Mouse (Mus musculus) cerebellum, adult 2 months (tissue): ENCODE results near the gene Mafk. TPM values are rescaled to one million over a fixed set of nuclear protein-coding genes. Genes with fewer than 3 reads are reported as not detected.

Experiments
- DNase-seq, 2 experiments: peaks; one replicate each; pipeline ENCODE4 v3.0.0; 2021
- H3K27ac ChIP-seq: fragments of 200-500 bp; 2 replicates; pipeline ENCODE4 v1.5.1; 2012; ENCODE audit warnings: low read length, control low read depth, inconsistent platforms; ENCODE audit not compliant: insufficient read depth
- H3K27me3 ChIP-seq: fragments of 200-500 bp; 2 replicates; pipeline ENCODE4 v1.6.1; 2012; ENCODE audit warnings: inconsistent platforms, mild to moderate bottlenecking, low read length, moderate library complexity; ENCODE audit not compliant: control insufficient read depth, insufficient read depth
- H3K4me1 ChIP-seq: fragments of 200-500 bp; 2 replicates; pipeline ENCODE4 v1.6.1; 2011; ENCODE audit warnings: low read length; ENCODE audit not compliant: control insufficient read depth, insufficient read depth
- H3K4me3 ChIP-seq: fragments of 200-500 bp; replicated peaks from 2 replicates; pipeline ENCODE3; 2011; ENCODE audit warnings: mild to moderate bottlenecking, low read depth, low read length, control low read depth; ENCODE audit not compliant: insufficient read depth
- CTCF ChIP-seq: fragments of 200-500 bp; IDR thresholded peaks from 2 replicates; pipeline ENCODE4 v1.5.1; 2011; ENCODE audit warnings: low read depth, mild to moderate bottlenecking, control low read depth, low read length, moderate library complexity, borderline replicate concordance; ENCODE audit not compliant: insufficient read depth
- POLR2A ChIP-seq: fragments of 200-500 bp; IDR thresholded peaks from 2 replicates; pipeline ENCODE4 v1.6.1; 2011; ENCODE audit warnings: low read length, control low read depth, borderline replicate concordance; ENCODE audit not compliant: insufficient read depth
- WGBS: fragments of 180-500 bp; shearing (Covaris S2); methylation state at CpG from one replicate; pipeline ENCODE4 v1.1.7; 2018; 5-methylcytosine and 5-hydroxymethylcytosine counted together
- polyA plus RNA-seq: library from polyadenylated mRNA; depleted of rRNA; stranded (reverse); fragments of >200 nt; gene quantifications from 2 replicates; pipeline ENCODE4 v1.2.3, GENCODE M21; 2012

Mafk gene
- polyA plus RNA-seq, 1 experiment: 7.8 TPM

GRCm38 (mm10) chr5:139804107-139804551, 12.8 kb downstream of the Mafk start:
- no peaks in the 10 kb centered on the region for H3K4me1 ChIP-seq
- DNase-seq: no peak
- WGBS: 12% methylated on average over 6 of the region's 6 CpGs
- TF ChIP-seq POLR2A (no peak), CTCF (no peak)
- no peaks in the 10 kb centered on the region for H3K27me3 ChIP-seq
- H3K27ac ChIP-seq: no peak overlapping the region
- no peak overlapping the region for H3K4me3 ChIP-seq

GRCm38 (mm10) chr5:139804573-139805111, 13.3 kb downstream of the Mafk start:
- Histone ChIP-seq H3K27ac (no peak overlapping the region), H3K4me3 (no peak overlapping the region), H3K4me1 (no peaks in the 10 kb centered on the region), H3K27me3 (no peaks in the 10 kb centered on the region)
- DNase-seq: no peak
- WGBS: 90% methylated on average over 11 of the region's 11 CpGs
- TF ChIP-seq CTCF (no peak), POLR2A (no peak)

- H3K27me3 ChIP-seq: no peaks in the 10 kb centered on the region
- no peak for DNase-seq
- 89% methylated on average over 8 of the region's 8 CpGs for WGBS
- H3K4me3 ChIP-seq: no peak overlapping the region
- H3K4me1 ChIP-seq: no peaks in the 10 kb centered on the region
- H3K27ac ChIP-seq: no peak overlapping the region
- TF ChIP-seq POLR2A (no peak), CTCF (no peak)
These were observed 14.6 kb downstream of the Mafk start for GRCm38 (mm10) chr5:139805924-139806323.

GRCm38 (mm10) chr5:139809397-139809796, 18.1 kb downstream of the Mafk start:
- WGBS: 54% methylated on average over 4 of the region's 4 CpGs
- no peak for DNase-seq
- Histone ChIP-seq H3K4me3 (no peak overlapping the region), H3K4me1 (no peaks in the 10 kb centered on the region), H3K27me3 (no peaks in the 10 kb centered on the region), H3K27ac (no peak overlapping the region)
- no peak for TF ChIP-seq CTCF
- no peak for TF ChIP-seq POLR2A

GRCm38 (mm10) chr5:139811677-139812397, 20.5 kb downstream of the Mafk start:
- H3K27me3 ChIP-seq: no peaks in the 10 kb centered on the region
- no peak overlapping the region for H3K4me3 ChIP-seq
- no peak for DNase-seq
- WGBS: 75% methylated on average over 15 of the region's 15 CpGs
- no peak overlapping the region for H3K27ac ChIP-seq
- H3K4me1 ChIP-seq: no peaks in the 10 kb centered on the region
- TF ChIP-seq CTCF (no peak), POLR2A (no peak)

- DNase-seq: no peak
- WGBS: 31% methylated on average over 20 of the region's 20 CpGs
- H3K4me3 ChIP-seq: no peak overlapping the region
These were observed 21.2 kb downstream of the Mafk start for GRCm38 (mm10) chr5:139812398-139813125.

DNA sequence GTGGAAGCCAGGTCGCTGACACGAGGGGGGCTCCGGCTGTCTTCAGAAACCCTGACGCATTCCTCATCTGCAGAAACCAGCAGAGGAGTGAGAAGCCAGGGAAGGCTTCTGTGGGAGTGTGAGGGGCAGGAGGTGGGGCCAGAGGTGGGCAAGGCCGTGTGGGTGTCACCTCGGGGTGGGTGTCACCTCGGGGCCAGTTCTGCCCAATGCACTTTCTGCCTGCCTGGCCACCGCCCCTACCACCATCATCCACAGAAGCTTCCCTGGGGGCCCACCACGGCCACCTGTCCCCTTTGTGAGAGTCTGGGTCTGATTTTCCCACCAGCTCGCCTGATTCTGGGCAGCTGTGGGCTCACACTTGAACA, 21.8 kb downstream of the Mafk start:
- no peak for DNase-seq
- no peak for TF ChIP-seq POLR2A
- TF ChIP-seq CTCF: no peak
- WGBS: 19% methylated on average over 10 of the region's 10 CpGs
- H3K4me3 ChIP-seq: no peak overlapping the region
- no peaks in the 10 kb centered on the region for H3K4me1 ChIP-seq
- H3K27ac ChIP-seq: no peak overlapping the region
- no peaks in the 10 kb centered on the region for H3K27me3 ChIP-seq

More at GRCm38 (mm10) chr5:139812398-139813125, 21.2 kb downstream of the Mafk start:
- Histone ChIP-seq H3K27me3 (no peaks in the 10 kb centered on the region), H3K27ac (no peak overlapping the region), H3K4me1 (no peaks in the 10 kb centered on the region)
- TF ChIP-seq CTCF: no peak
- no peak for TF ChIP-seq POLR2A
